In genomic region chr17:62782826-62783404, GRCm38 (mm10) we compare ENCODE assay signal across 10 mouse cellular contexts.
DNase-seq lines count a peak whose midpoint lies in the region; ATAC-seq lines count a peak whose summit lies in the region.
"Had no signal": no experiment of that assay in that cellular context is flagged by ENCODE, and none has a peak within 500 bp of the region (broad histone marks: within the 10 kb centered on the region; RNA-seq: fewer than 3 reads in every experiment).

No protein-coding gene starts in this region.

- H3K9me3 ChIP-seq in embryonic facial prominence, embryonic 13.5 days, result no peaks in the 10 kb centered on the region
- no peaks in the 10 kb centered on the region for H3K9me3 ChIP-seq in lung, embryonic 15.5 days
- H3K9me3 ChIP-seq: embryonic facial prominence, embryonic 12.5 days had no signal

- H3K4me1 ChIP-seq in embryonic facial prominence, embryonic 13.5 days, result peaks cover 71% of the 10 kb centered on the region
- H3K4me1 ChIP-seq in lung, embryonic 15.5 days, result peaks cover 30% of the 10 kb centered on the region

- no peaks in the 10 kb centered on the region for H3K27me3 ChIP-seq in embryonic facial prominence, embryonic 13.5 days
- no peaks in the 10 kb centered on the region for H3K27me3 ChIP-seq in lung, embryonic 15.5 days
- H3K27me3 ChIP-seq: embryonic facial prominence, embryonic 12.5 days had no signal

- no peak overlapping the region for H3K9ac ChIP-seq in embryonic facial prominence, embryonic 13.5 days
- H3K9ac ChIP-seq in lung, embryonic 15.5 days, result no peak overlapping the region
- H3K9ac ChIP-seq: embryonic facial prominence, embryonic 12.5 days had no signal

- H3K27ac ChIP-seq in embryonic facial prominence, embryonic 13.5 days, result peak overlapping the region; percentile 3; the same call in 1 of the 2 replicates
- peak overlapping the region; percentile 63 for H3K27ac ChIP-seq in lung, embryonic 15.5 days
- H3K27ac ChIP-seq: embryonic facial prominence, embryonic 12.5 days had no signal

- H3K4me2 ChIP-seq in embryonic facial prominence, embryonic 13.5 days, result no peak overlapping the region
- peak overlapping the region; percentile 29; the same call in 1 of the 2 replicates for H3K4me2 ChIP-seq in lung, embryonic 15.5 days
- H3K4me2 ChIP-seq: embryonic facial prominence, embryonic 12.5 days had no signal

- H3K4me3 ChIP-seq in embryonic facial prominence, embryonic 13.5 days, result no peak overlapping the region
- no peak overlapping the region for H3K4me3 ChIP-seq in lung, embryonic 15.5 days
- H3K4me3 ChIP-seq: embryonic facial prominence, embryonic 12.5 days had no signal

- intact Hi-C loops in heart, postnatal 25 days (cut with DNase I), result loop anchor here (5.0 kb wide), 1 partner anchor 99 kb away; the partner anchor contains the start of gene Efna5
- intact Hi-C loops in heart, postnatal 10 days (cut with DNase I), result no loop called here

- no peaks in the 10 kb centered on the region for H3K36me3 ChIP-seq in embryonic facial prominence, embryonic 13.5 days
- H3K36me3 ChIP-seq in lung, embryonic 15.5 days, result no peaks in the 10 kb centered on the region
- H3K36me3 ChIP-seq: embryonic facial prominence, embryonic 12.5 days had no signal

- 48% methylated on average over 13 of the region's 13 CpGs for WGBS in embryonic facial prominence, embryonic 13.5 days
- WGBS in lung, embryonic 15.5 days, result 41% methylated on average over 13 of the region's 13 CpGs

- ATAC-seq in embryonic facial prominence, embryonic 13.5 days (ENCODE audit: insufficient number of reproducible peaks, insufficient read depth, low FRiP score, low TSS enrichment, low read depth), result no peak
- ATAC-seq in lung, embryonic 15.5 days (ENCODE audit: borderline replicate concordance, extremely low read depth, low FRiP score, low TSS enrichment), result peak; percentile 17; the same call in 1 of the 2 replicates
- ATAC-seq in activated CD4-positive, CD25-positive, alpha-beta regulatory T cell, adult 4 months, result no peak

- peak; percentile 95 for DNase-seq in heart, adult 11 months
- no peak for DNase-seq in heart, postnatal 25 days (ENCODE audit: low spot score)
- peak; percentile 51 to 56 for DNase-seq in heart, postnatal 10 days
- no peak for DNase-seq in embryo, embryonic 10 days (ENCODE audit: low spot score)
- no peak for DNase-seq in layer of hippocampus, postnatal 25 days (ENCODE audit: extremely low spot score in 1 of 2, low spot score in 1 of 2)
- DNase-seq: left cerebral cortex, postnatal 4 days had no signal

Comparison
In these comparisons a context has a peak if more than half of its experiments do, and no peak if none do; other contexts are left out.
1. DNase-seq: peak in heart, adult 11 months (single experiment) and heart, postnatal 10 days (2 of 2); none in heart, postnatal 25 days (single experiment), embryo, embryonic 10 days (single experiment) and layer of hippocampus, postnatal 25 days (0 of 2).